Comparison of ENCODE assay signal across 8 mouse cellular contexts in the genomic region with DNA sequence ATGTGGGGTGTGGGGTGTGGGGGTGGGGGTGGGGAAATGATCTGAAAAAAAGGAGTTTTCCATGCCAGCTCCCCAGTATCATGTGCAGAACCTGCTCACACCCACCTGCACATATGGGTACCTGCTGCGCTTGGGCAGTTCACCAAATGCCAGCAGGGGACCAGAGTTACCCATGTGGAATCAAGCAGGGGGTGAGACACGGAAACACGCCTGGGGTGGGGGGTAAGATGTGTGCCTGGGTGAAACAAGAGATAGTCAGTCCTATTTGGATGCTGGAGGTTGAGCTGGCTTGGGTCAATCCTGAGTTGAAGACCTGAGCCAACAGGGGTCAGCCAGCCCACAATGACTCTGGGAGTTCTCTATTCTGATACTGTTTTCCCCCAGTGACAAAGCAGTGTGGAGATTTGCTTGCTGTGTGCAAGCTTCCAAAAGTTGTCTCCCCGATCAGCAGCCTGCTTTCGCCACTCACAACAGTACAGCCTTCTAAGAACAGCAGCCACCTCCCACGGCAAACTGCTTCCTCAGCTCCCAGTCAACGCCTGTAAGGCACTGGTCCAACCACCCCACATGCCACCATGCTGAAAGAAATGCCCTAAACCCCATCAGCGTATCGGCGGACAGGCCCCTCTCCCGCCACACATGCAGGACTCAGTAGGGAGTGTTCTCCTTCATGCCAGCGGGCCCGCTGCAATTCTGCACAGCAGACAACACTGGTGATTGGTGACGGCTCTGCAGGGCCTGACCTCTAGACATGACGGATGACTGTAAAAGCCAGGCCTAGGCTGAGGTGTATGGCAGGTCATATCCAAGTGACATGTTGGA. TPM values are rescaled to one million over a fixed set of nuclear protein-coding genes. Genes with fewer than 3 reads are reported as not detected.
DNase-seq lines count a peak whose midpoint lies in the region; ATAC-seq and TF ChIP-seq lines count a peak whose summit lies in the region.
"Had no signal": no experiment of that assay in that cellular context is flagged by ENCODE, and none has a peak within 500 bp of the region (broad histone marks: within the 10 kb centered on the region; RNA-seq: fewer than 3 reads in every experiment).

No protein-coding gene starts in this region.

- 0 out of 2 replicates have a peak, but pooled peaks cover 2% of the 10 kb centered on the region for H3K27me3 ChIP-seq in forebrain, embryonic 12.5 days
- H3K27me3 ChIP-seq in midbrain, postnatal 0 days (ENCODE audit: insufficient read depth, low read length), result no peaks in the 10 kb centered on the region

- 0 out of 2 replicates have a peak overlapping the region, but pooled peaks have one; percentile 17 for H3K9ac ChIP-seq in forebrain, embryonic 12.5 days
- no peak overlapping the region; the same call in 1 of the 2 replicates for H3K9ac ChIP-seq in midbrain, postnatal 0 days (replicated peaks; ENCODE audit: low read length, poor library complexity, severe bottlenecking)

- TF ChIP-seq POLR2A in brain, embryonic 14.5 days (IDR thresholded peaks at IDR 0.05; ENCODE audit: borderline replicate concordance, extremely low read depth, insufficient read depth, insufficient read length, poor library complexity, severe bottlenecking), result no peak

- H3K36me3 ChIP-seq in forebrain, embryonic 12.5 days (replicated peaks), result no peaks in the 10 kb centered on the region
- H3K36me3 ChIP-seq in midbrain, postnatal 0 days (ENCODE audit: insufficient read depth, low read length), result no peaks in the 10 kb centered on the region

- ATAC-seq in forebrain, embryonic 12.5 days (ENCODE audit: low FRiP score), result peak; percentile 52
- no peak for ATAC-seq in midbrain, postnatal 0 days (ENCODE audit: low FRiP score)
- ATAC-seq: intestine, postnatal 0 days had no signal

- no peaks in the 10 kb centered on the region for H3K9me3 ChIP-seq in forebrain, embryonic 12.5 days
- H3K9me3 ChIP-seq in midbrain, postnatal 0 days (ENCODE audit: low read length), result no peaks in the 10 kb centered on the region

- no peak overlapping the region for H3K4me3 ChIP-seq in forebrain, embryonic 12.5 days (replicated peaks)
- H3K4me3 ChIP-seq in midbrain, postnatal 0 days (ENCODE audit: low read depth, low read length), result no peak overlapping the region

- TF ChIP-seq CTCF in brain, embryonic 14.5 days (IDR thresholded peaks at IDR 0.05; ENCODE audit: borderline replicate concordance, extremely low read depth, insufficient read depth, insufficient read length), result no peak
- no peak for TF ChIP-seq CTCF in midbrain, postnatal 0 days (IDR thresholded peaks at IDR 0.05)

- H3K27ac ChIP-seq in forebrain, embryonic 12.5 days, result peak overlapping the region; percentile 56
- 0 out of 2 replicates have a peak overlapping the region, but pooled peaks have one; percentile 9 for H3K27ac ChIP-seq in midbrain, postnatal 0 days (ENCODE audit: low read depth, low read length)

- WGBS in forebrain, embryonic 12.5 days, result 58% methylated on average over 15 of the region's 15 CpGs
- 53% methylated on average over 15 of the region's 15 CpGs for WGBS in midbrain, postnatal 0 days

- H3K4me2 ChIP-seq in forebrain, embryonic 12.5 days, result no peak overlapping the region
- H3K4me2 ChIP-seq in midbrain, postnatal 0 days (ENCODE audit: low read depth, low read length, poor library complexity, severe bottlenecking), result no peak overlapping the region

- H3K4me1 ChIP-seq in forebrain, embryonic 12.5 days, result peaks cover 54% of the 10 kb centered on the region
- peaks cover 3% of the 10 kb centered on the region; the same call in 1 of the 2 replicates for H3K4me1 ChIP-seq in midbrain, postnatal 0 days (ENCODE audit: insufficient read depth, low read length)

- peak; percentile 52 for DNase-seq in layer of hippocampus, adult 11-12 months (ENCODE audit: low spot score)
- DNase-seq in layer of hippocampus, postnatal 14 days (ENCODE audit: low spot score in 2 of 2), result no peak
- DNase-seq in brain, embryonic 14.5 days (ENCODE audit: low read depth), result peak; percentile 49
- DNase-seq in midbrain, postnatal 0 days (ENCODE audit: low spot score), result no peak
- no peak for DNase-seq in Muller cell, postnatal 12 days (ENCODE audit: inconsistent ontology term)
- no peak for DNase-seq in kidney, adult 9 months

RNA-seq across cellular contexts. Expression of a gene that starts 41.0 kb away (rescaled TPM):
- 100 to 1,000 TPM; 154 to 165 TPM for total RNA-seq in layer of hippocampus, postnatal 14 days (2021)
- 20.4 and 25.6 TPM in 2 replicates for polyA plus RNA-seq in brain, embryonic 14.5 days (2012; rRNA removed)
- 8.2 and 11.4 TPM in 2 replicates for polyA plus RNA-seq in forebrain, embryonic 12.5 days (2016; fragmentation: Nextera tagmentation; extraction: Ambion mirVana)
- 19.3 and 19.8 TPM in 2 replicates for total RNA-seq in midbrain, postnatal 0 days (2014; rRNA removed)
- polyA plus RNA-seq in midbrain, postnatal 0 days (2015; fragmentation: Nextera tagmentation; extraction: Ambion mirVana), result 13.6 and 13.7 TPM in 2 replicates

Comparison
In these comparisons a context has a peak if more than half of its experiments do, and no peak if none do; other contexts are left out.
1. DNase-seq: peak in layer of hippocampus, adult 11-12 months (single experiment) and brain, embryonic 14.5 days (single experiment); none in layer of hippocampus, postnatal 14 days (0 of 2), midbrain, postnatal 0 days (single experiment), Muller cell, postnatal 12 days (single experiment) and kidney, adult 9 months (single experiment).